Mouse (Mus musculus): ENCODE results near the gene 3110021N24Rik.

3110021N24Rik gene

DNA sequence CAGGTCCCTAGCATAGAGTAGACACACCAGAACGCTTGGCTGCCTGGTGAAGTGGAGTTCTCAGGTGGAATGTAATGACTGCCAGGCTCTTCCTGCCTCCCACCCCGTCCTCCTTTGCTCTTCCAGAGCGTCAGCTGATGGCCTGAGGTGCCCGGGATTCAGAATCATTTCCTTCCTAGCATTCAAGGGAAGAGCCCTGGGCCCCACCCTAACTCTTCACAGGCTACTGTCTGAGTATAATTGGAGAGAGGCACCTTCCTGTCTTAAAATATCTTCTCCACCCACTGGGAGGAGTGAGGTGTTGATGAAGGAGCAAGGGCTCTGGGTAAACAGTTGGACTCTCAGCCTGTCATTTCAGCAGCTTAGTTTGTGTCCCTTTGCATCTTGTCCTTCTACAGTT, 77.3 kb downstream of the 3110021N24Rik start:
- DNase-seq (ENCODE audit: low spot score in 2 of 2) = no peak

DNA sequence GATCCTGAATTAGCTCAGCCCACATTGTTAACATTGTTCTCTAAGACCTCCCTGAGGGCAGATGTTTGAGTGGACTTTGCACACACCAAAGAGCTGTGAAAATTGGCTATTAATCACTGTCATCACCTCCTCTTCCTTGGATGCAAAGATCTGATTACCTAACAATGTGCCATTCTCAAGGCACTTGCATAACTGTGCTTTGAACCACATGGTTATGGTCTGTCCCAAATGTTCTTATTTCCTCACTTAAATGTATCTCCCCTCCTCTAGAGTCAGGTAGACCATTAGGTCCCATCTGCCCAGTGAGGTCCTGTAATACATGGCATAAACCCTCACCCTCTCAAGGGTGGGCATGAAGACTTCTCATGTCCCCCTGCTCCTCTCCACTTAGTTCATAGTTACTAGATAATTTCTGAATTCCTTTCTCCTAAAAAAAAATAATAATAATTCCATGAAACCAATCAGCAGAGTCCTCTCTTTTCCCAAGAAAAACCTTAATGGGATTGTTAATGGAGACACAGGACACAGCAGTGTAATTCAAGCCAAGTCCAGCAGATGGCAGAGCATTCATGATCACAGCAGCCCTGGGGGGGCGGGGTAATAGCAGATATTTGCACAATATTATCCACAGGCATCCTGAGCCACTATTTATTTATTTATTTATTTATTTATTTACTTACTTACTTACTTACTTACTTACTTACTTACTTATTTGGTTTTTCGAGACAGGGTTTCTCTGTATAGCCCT, 78.8 kb downstream of the 3110021N24Rik start:
- DNase-seq (ENCODE audit: low spot score in 2 of 2) = peak; percentile 28 to 47

DNA sequence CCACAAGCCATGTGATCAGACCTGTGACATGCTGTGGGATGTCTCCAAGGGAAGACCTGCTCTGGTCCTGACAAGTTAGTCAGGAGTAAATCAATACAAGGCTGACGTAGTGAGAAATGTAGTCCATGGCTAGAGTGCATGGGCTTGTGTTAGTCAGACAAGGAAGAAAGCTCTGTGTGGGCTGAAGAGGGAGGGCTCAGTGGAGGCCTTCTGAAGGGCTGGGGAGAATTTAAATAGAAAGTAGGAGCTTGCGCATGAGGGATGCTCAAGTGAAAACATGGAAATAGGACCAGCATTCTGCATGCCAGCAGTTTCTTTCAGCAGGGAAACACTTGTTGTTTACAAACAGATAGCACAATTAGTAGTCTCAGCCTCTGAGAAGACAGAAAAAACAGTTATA, 84.1 kb downstream of the 3110021N24Rik start:
- DNase-seq (ENCODE audit: low spot score in 2 of 2) = no peak

DNA sequence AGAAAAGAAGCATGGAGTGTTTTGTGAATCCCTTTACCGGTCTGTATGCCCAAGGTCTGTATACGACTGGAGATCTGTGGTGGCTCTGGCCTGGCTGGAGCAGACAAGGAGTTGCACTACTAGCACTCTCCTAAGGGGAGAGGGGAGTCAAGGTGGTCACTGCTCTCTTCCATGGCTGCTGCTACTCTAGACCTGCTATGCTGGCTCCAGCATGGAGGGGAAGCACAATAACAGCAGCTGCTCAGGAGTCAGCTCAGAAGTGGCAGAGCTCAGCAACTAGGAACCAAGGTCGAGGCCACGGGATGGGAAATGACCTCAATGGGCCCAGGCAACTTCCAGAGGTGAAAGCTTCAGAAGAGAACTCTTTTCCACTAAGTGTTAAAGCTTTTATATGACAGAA, 91.7 kb downstream of the 3110021N24Rik start:
- no peak for DNase-seq (ENCODE audit: low spot score in 2 of 2)

DNA sequence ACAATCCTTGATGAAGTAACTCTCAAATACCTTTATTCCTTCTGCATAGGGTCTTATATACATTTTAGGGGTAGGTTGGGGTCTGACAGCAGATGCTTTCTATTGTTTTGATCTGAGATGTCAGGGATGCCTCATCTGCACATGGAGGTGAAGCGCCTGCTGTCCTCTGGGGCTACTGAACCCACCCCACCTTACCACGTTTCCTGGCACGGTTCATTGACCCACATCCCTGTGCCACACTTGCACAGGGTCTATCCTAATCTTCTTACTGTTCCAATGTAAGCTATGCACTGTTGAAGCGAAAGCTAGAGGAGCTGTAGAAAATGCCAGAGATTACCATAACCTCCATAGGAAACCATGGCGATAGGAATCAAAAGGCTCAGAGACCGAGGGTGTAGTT, 92.1 kb downstream of the 3110021N24Rik start:
- no peak for DNase-seq (ENCODE audit: low spot score in 2 of 2)

DNA sequence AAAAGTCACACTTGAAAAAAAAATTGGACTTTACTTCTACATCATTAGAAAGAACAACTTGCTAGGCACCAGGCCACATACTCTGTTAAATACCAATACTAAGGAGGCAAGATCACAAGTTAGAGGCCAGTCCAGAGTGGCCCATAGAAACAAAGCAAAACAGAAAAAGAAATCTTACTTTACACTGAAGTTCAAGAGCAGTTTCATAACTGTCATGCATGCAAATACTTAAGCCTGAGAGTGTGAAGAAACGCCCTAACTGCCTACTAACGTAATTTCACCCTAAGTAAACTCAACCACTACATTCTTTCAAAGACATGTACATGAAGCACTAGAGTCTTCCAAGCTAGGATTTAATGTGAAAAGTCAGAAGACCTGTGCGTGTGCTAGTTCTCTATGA, 106.2 kb downstream of the 3110021N24Rik start:
- DNase-seq (ENCODE audit: low spot score in 2 of 2) = no peak

DNA sequence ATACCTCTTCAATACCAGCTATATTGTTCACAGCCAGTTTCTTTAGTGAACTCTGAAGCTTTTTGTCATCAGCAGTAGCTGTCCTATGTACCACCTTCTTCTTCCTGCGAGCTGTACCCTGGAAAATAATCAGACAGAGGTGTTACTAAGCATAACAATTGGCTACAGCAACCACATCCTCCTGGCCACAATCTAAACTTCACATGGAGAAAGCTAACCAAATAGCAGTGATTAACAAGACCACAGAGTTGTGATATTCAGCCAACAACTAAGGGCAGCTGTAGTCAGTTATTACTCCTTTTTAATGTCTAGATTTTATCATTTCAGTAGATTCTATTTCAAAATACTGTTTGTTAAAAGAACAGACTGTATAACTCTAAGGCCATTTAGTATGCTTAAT, 106.6 kb downstream of the 3110021N24Rik start:
- DNase-seq (ENCODE audit: low spot score in 2 of 2) = no peak

DNA sequence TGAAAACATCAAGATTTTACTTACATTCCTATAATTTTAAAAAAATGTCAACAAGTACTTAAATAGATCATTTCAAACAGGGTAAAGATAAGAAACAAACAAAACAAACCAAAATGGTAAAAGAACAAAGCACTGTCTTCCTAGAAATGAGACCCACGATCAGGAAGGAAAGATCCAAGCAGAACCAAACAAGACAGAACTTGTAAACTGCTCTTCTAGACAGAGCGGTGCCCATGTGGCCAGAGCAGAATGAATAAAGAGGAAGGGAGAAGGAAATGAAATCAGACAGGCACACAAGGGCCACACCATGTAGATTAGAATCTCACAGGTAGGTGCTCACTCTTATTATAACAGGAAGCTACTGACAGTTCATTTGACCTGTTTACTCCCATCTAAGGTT, 107.2 kb downstream of the 3110021N24Rik start:
- DNase-seq (ENCODE audit: low spot score in 2 of 2) = no peak

DNA sequence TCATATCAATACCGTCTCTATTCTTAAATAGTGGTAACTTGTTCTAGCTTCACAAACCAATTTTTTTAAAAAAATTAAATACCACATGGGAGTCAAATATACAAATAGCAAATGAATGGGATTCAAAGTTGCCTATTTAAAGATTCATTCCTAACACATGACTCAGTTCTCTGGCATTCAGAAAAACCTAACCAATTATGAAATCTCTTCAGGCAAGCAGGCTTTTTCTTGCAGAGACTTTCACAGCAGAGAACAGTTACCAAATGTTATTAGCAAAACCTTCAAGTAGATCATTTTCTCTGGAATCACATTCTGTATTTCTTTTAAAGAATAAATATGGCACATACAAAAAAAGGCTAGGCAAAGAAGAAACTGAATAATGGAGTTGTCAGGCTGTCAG, 111.2 kb downstream of the 3110021N24Rik start:
- no peak for DNase-seq (ENCODE audit: low spot score in 2 of 2)
